Mouse (Mus musculus) activated CD4-positive, CD25-positive, alpha-beta regulatory T cell (primary cell): ENCODE results near the gene Zfp467. TPM values are rescaled to one million over a fixed set of nuclear protein-coding genes. Genes with fewer than 3 reads are reported as not detected.

ENCODE experiments used
- polyA plus RNA-seq, 2 experiments: library from polyadenylated mRNA; unstranded; fragments of 100-300 nt; shearing (Covaris generic); gene quantifications; one replicate each; pipeline ENCODE4 v1.2.1; 2017

The Zfp467 gene
- polyA plus RNA-seq, result 10 to 100 TPM; 22.8 to 30.4 TPM

DNA sequence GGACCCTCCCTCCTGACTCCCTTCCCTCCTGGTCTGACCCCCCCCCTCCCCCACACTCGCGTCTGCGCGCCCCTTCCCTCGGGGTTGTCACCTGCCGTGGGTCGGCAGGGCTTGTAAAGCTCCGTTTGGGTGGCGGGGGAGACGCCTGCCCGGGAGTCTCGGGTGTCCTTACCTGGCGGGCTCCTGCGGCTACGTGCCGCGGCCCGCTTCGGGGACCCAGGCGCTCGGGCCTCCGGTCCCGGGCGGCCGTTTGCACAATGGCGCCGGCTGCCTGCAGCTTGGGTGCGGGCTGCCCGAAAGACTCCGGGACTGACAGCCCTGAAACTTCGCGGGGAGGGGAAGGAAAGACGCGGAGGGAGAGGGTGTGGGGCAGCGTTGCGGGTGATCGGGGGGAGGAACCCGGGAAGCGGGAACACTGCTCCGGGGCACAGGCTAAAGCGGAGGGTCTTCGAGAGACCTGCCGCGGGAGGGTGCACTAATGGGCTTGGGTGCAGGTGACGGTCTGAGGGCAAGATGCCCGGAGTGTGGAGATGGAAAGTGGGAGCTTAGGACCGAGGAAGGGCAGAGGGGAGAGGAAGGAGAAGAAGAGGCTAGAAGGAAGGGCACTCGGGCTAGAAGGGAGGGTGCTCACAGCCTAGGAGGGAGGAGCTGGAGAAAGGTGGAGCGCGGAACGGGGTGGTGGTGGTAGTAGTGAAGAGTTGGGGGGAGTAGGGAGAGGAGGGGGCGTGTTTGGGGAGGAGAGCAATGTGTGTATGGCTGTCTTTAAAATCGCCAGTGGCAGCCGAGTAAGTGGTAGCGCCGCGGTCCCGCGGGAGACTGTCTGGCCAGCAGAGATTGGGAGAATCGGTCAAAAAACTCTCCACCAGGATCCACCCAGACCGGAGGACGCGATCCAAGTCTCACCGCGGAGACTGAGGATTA is at the start of gene Zfp467:
TSS of gene Zfp467 (minus strand) at position 645 of the 921 bp plus-strand sequence.

DNA sequence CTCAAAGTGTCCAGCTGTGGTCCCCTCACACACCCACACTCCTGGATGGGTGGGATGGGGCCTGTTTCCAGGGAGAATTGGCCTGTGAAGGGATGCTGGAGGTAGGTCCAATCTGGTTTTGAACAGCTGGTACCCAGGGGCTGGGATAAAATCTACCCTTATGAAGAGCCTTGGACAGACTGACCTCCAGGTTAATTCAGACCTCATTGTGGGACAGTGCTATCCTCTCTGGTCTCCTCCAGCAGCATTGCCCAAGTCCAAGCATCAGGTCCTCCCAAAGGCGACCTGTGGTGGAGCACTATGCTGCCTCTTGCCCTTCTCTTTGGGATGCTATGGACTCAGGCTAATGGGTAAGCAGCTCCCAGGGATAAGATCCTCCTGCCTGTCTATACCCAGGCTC is 2.3 kb upstream of the Zfp467 start, which contains the start of gene Sspo:
TSS of gene Sspo (plus strand) at position 301 of the 400 bp plus-strand sequence.

DNA sequence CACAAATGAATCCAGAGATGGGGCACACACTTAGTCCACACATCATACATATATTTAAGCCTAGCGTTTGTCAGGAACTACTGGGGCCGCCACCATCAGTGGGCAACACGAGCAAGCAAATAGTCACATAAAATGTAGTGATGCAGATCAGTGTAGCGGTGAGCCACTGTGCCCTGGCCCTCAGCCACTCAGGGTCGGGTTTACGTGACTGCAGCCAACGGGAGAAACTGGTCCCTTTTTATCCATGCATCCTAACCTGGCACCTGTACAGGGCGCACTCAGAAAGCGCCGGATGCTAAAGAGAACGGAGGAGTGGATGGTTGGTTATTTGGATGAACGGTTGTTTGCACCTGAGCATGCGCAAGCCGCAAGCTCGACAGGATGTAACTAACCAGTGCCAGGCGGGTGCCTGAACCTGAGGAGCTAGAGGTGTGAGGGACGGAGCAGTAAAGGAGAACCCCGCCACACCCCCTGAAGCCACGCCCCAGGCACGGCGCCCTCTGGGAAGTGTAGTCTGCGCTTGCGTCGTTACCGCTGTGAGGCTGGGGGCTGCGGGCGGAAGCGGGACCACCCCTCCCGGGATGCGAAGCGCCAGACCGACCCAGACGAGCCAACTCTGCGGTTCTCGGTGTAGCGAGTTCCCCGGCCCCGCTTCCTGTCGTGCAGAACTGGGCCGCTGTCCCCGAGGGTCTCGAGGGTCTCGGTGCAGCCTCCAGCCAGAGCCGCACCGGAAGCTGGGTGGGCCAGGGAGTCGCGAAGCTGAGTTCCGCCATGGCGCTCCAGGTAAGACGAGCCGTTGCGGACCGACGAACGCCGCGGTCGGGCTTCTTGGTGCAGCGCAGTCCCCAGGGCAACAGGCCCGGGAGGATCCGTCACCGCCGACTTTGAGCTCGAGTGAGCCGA is 50.3 kb downstream of the Zfp467 start, which contains the start of gene Krba1:
TSS of gene Krba1 (plus strand) at position 482 of the 903 bp plus-strand sequence.

Other genes starting within 250 kb of the Zfp467 start
- 10 to 100 TPM; 15.5 to 18.2 TPM for gene Krba1, start 50.2 kb downstream of the Zfp467 start, polyA plus RNA-seq
- under 1 TPM; 0.14 TPM for gene Sspo, start 2.4 kb upstream of the Zfp467 start, polyA plus RNA-seq
- under 1 TPM in 1 of 2 experiments, not detected in 1; 0.48 TPM for gene Atp6v0e2, start 91.8 kb upstream of the Zfp467 start, polyA plus RNA-seq
- gene Lrrc61, start 109.0 kb upstream of the Zfp467 start, polyA plus RNA-seq, result 10 to 100 TPM; 25.9 to 45.8 TPM
- not detected for gene Rarres2, start 127.0 kb upstream of the Zfp467 start, polyA plus RNA-seq
- under 1 TPM in 1 of 2 experiments, not detected in 1; 0.66 TPM for gene Gm45021, start 143.8 kb upstream of the Zfp467 start, polyA plus RNA-seq
- gene Repin1, start 148.1 kb upstream of the Zfp467 start, polyA plus RNA-seq, result 1 to 10 TPM; 3.7 to 3.9 TPM
- gene Gm44965, start 148.1 kb upstream of the Zfp467 start, polyA plus RNA-seq, result not detected
- gene Zfp775, start 156.2 kb upstream of the Zfp467 start, polyA plus RNA-seq, result 1 to 10 TPM; 5.0 to 6.3 TPM
- gene AI854703, start 180.9 kb upstream of the Zfp467 start, polyA plus RNA-seq, result 1 to 10 TPM; 1.9 to 3.2 TPM
- gene Gimap8, start 201.4 kb upstream of the Zfp467 start, polyA plus RNA-seq, result 100 to 1,000 TPM in 1 of 2 experiments, 10 to 100 TPM in 1; 70.0 to 140 TPM
- 100 to 1,000 TPM; 214 to 248 TPM for gene Gimap9, start 230.3 kb upstream of the Zfp467 start, polyA plus RNA-seq
- 1,000 to 10,000 TPM; 1,333 to 1,797 TPM for gene Gimap4, start 238.7 kb upstream of the Zfp467 start, polyA plus RNA-seq